Mouse (Mus musculus): ENCODE data around the gene Nt5c3. TPM values are rescaled to one million over a fixed set of nuclear protein-coding genes. Genes with fewer than 3 reads are reported as not detected.

Gene Nt5c3
- total and polyA plus RNA-seq, 3 experiments: 16.9 to 75.5 (median 62.4) TPM

GRCm38 (mm10) chr6:56832407-56832796 lies 91.3 kb downstream of the Nt5c3 start:
- DNase-seq: no peak
- peak overlapping the region; percentile 91 for H3K27ac ChIP-seq
- H3K36me3 ChIP-seq (ENCODE audit: control insufficient read depth, insufficient read depth, low read length): no peaks in the 10 kb centered on the region; the same call in 1 of the 2 replicates
- TF ChIP-seq POLR2A (IDR thresholded peaks at IDR 0.05; ENCODE audit: insufficient read depth, low read depth, low read length): no peak
- no peak for TF ChIP-seq CTCF (IDR thresholded peaks at IDR 0.05)
- no peak for TF ChIP-seq EP300 (IDR thresholded peaks at IDR 0.05; ENCODE audit: insufficient read depth, low read depth, low read length)
- intact Hi-C loops (cut with DNase I): loop anchor here (2.0 kb wide), 3 partner anchors 24 to 90 kb away; partner anchors contain the start of genes Kbtbd2 and Nt5c3
- peaks cover 4% of the 10 kb centered on the region for H3K4me1 ChIP-seq (ENCODE audit: control insufficient read depth, insufficient read depth, low read length)
- WGBS: 4% methylated on average over 15 of the region's 15 CpGs
- peak overlapping the region; percentile 90 for H3K4me3 ChIP-seq
- peaks cover 4% of the 10 kb centered on the region for H3K79me2 ChIP-seq (replicated peaks; ENCODE audit: control insufficient read depth, insufficient read depth, low read length)
- peak overlapping the region; percentile 82 for H3K9ac ChIP-seq (ENCODE audit: low read depth, low read length)
- no peaks in the 10 kb centered on the region for H3K27me3 ChIP-seq (ENCODE audit: control insufficient read depth, insufficient read depth, low read length)

Other genes starting within 250 kb of the Nt5c3 start
- gene Lsm5, start 219.2 kb downstream of the Nt5c3 start, total RNA-seq (2021): 10 to 100 TPM; 15.7 to 18.0 TPM
- 4.2 and 6.3 TPM in 2 replicates for gene Lsm5, start 219.2 kb downstream of the Nt5c3 start, polyA plus RNA-seq (2012; rRNA removed)
- 1 to 10 TPM; 5.8 to 6.9 TPM for gene Avl9, start 209.0 kb downstream of the Nt5c3 start, total RNA-seq (2021)
- gene Avl9, start 209.0 kb downstream of the Nt5c3 start, polyA plus RNA-seq (2012; rRNA removed): 2.0 and 3.2 TPM in 2 replicates
- 10 to 100 TPM; 28.9 to 30.6 TPM for gene Kbtbd2, start 126.1 kb downstream of the Nt5c3 start, total RNA-seq (2021)
- 7.7 and 15.6 TPM in 2 replicates for gene Kbtbd2, start 126.1 kb downstream of the Nt5c3 start, polyA plus RNA-seq (2012; rRNA removed)
- gene Fkbp9, start 91.9 kb downstream of the Nt5c3 start, total RNA-seq (2021): 10 to 100 TPM; 84.5 to 85.9 TPM
- 44.1 and 89.8 TPM in 2 replicates for gene Fkbp9, start 91.9 kb downstream of the Nt5c3 start, polyA plus RNA-seq (2012; rRNA removed)
- gene Vmn1r4, start 83 bp upstream of the Nt5c3 start, total RNA-seq (2021): under 1 TPM in 1 of 2 experiments, not detected in 1; 0.16 TPM
- gene Vmn1r4, start 83 bp upstream of the Nt5c3 start, polyA plus RNA-seq (2012; rRNA removed): 0.06 and 0.29 TPM in 2 replicates
- gene Vmn1r5, start 46.3 kb upstream of the Nt5c3 start, total RNA-seq (2021): not detected
- not detected in 2 replicates for gene Vmn1r5, start 46.3 kb upstream of the Nt5c3 start, polyA plus RNA-seq (2012; rRNA removed)
- gene Vmn1r6, start 73.3 kb upstream of the Nt5c3 start, total RNA-seq (2021): not detected
- gene Vmn1r6, start 73.3 kb upstream of the Nt5c3 start, polyA plus RNA-seq (2012; rRNA removed): not detected in 2 replicates
- gene Vmn1r7, start 101.4 kb upstream of the Nt5c3 start, total RNA-seq (2021): not detected
- not detected in 2 replicates for gene Vmn1r7, start 101.4 kb upstream of the Nt5c3 start, polyA plus RNA-seq (2012; rRNA removed)
- not detected for gene Vmn1r8, start 108.4 kb upstream of the Nt5c3 start, total RNA-seq (2021)
- gene Vmn1r8, start 108.4 kb upstream of the Nt5c3 start, polyA plus RNA-seq (2012; rRNA removed): not detected in 2 replicates
- gene Vmn1r9, start 142.9 kb upstream of the Nt5c3 start, total RNA-seq (2021): not detected
- gene Vmn1r9, start 142.9 kb upstream of the Nt5c3 start, polyA plus RNA-seq (2012; rRNA removed): not detected in 2 replicates
- gene Vmn1r10, start 185.5 kb upstream of the Nt5c3 start, total RNA-seq (2021): not detected
- not detected in 2 replicates for gene Vmn1r10, start 185.5 kb upstream of the Nt5c3 start, polyA plus RNA-seq (2012; rRNA removed)
- gene Vmn1r11, start 209.5 kb upstream of the Nt5c3 start, total RNA-seq (2021): not detected
- gene Vmn1r11, start 209.5 kb upstream of the Nt5c3 start, polyA plus RNA-seq (2012; rRNA removed): not detected in 2 replicates
- not detected for gene Vmn1r12, start 233.0 kb upstream of the Nt5c3 start, total RNA-seq (2021)
- gene Vmn1r12, start 233.0 kb upstream of the Nt5c3 start, polyA plus RNA-seq (2012; rRNA removed): not detected in 2 replicates

Measured in heart, adult 2 months (tissue).